Mouse (Mus musculus) left cerebral cortex, adult 2 months (tissue): ENCODE measurements at regions not wholly inside any gene's neighbourhood (a gene's known extent, or its start where the extent isn't known, plus 50 kb on each side); places are given as distances from the start of the nearest gene placed in this dataset.
A peak's percentile ranks its signal among the peaks of the same experiment; 100 is the strongest.

Experiments used
- DNase-seq, 2 experiments: peaks; one replicate each; pipeline ENCODE4 v3.0.0; 2021 to 2022; ENCODE audit warnings: low spot score in 2 of 2, mixed read lengths in 1 of 2; ENCODE audit errors: extremely low spot score in 1 of 2
- H3K27ac ChIP-seq: fragments of 200-600 bp; 2 replicates; pipeline ENCODE4 v1.8.1; 2022
- H3K4me3 ChIP-seq: fragments of 200-600 bp; 2 replicates; pipeline ENCODE4 v1.8.1; 2022
- CTCF ChIP-seq: fragments of 200-600 bp; IDR thresholded peaks from 2 replicates; pipeline ENCODE4 v1.8.1; 2022; ENCODE audit warnings: antibody characterized with exemption, mild to moderate bottlenecking, moderate library complexity
- intact Hi-C: fragments of 180-260 bp; cut with DNase I; formaldehyde crosslinking; loops from one replicate; pipeline ENCODE4 v1.15.1; 2025

GRCm38 (mm10) chrX:104762377-104762776 is 91.5 kb upstream of the Zdhhc15 start:
- no peak for TF ChIP-seq CTCF
- no peak overlapping the region for H3K27ac ChIP-seq
- DNase-seq = no peak
- intact Hi-C loops = no loop called here
- H3K4me3 ChIP-seq = no peak overlapping the region

DNA sequence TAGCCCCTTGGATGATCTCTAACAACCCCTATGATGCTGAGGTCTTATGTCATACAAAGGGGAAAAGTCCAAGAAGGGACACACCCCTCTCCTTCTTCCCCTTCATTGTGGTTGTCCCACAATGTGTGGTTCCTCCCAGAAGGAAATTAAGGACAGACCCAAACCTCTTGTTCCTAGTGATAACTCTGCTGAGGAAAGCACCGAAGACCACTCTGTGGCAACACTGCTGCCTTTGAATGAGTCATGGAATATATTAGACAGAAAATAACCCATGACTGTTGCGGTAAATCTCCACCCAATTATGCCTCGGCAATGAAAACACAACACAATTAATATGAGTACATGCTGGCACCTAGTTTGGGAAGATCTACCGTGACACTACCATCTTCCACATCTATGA is 89.4 kb upstream of the Zdhhc15 start:
- intact Hi-C loops = no loop called here
- no peak for TF ChIP-seq CTCF
- Histone ChIP-seq H3K4me3 (no peak overlapping the region), H3K27ac (no peak overlapping the region)
- no peak for DNase-seq

- no peak overlapping the region for H3K27ac ChIP-seq
- DNase-seq = no peak
- intact Hi-C loops = no loop called here
- peak; percentile 47 for TF ChIP-seq CTCF
- H3K4me3 ChIP-seq = no peak overlapping the region
These were observed 78.5 kb upstream of the Zdhhc15 start for GRCm38 (mm10) chrX:104749356-104749755.
